Mouse (Mus musculus) bone marrow, adult 2 months (tissue): ENCODE measurements around the gene Tmem127.

ENCODE experiments used
- CTCF ChIP-seq: fragments of 200-500 bp; IDR thresholded peaks from 2 replicates; pipeline ENCODE4 v1.5.1; 2011; ENCODE audit warnings: low read length, control low read depth; ENCODE audit not compliant: control insufficient read depth, insufficient read depth
- POLR2A ChIP-seq: fragments of 200-500 bp; IDR thresholded peaks from 2 replicates; pipeline ENCODE4 v1.6.1; 2011; ENCODE audit warnings: low read depth, mild to moderate bottlenecking, control low read depth, low read length, borderline replicate concordance; ENCODE audit not compliant: control insufficient read depth

DNA sequence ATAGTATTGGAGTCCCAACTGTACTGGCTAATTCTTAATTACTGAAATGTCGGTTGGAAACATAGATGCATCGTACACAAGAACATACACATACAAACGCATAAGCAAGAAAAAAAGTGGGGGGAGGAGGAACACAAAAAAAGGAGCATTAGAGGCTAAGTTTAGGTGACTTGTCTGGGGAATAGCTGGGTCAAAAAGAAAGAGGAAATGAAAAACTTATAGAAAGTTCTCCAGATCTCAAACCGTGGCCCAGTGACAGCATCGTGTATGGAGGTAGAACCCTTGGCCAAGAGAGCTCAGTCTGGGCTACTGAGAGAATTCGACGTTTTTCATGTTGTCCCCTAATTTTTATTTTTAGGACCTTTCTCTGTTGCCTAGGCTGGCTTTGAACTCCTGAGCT, 63.0 kb downstream of the Tmem127 start:
- TF ChIP-seq POLR2A (no peak), CTCF (no peak)
